Mouse (Mus musculus) hindbrain, postnatal 0 days (tissue): ENCODE data around the gene Lingo2. TPM values are rescaled to one million over a fixed set of nuclear protein-coding genes. Genes with fewer than 3 reads are reported as not detected.
A peak's percentile ranks its signal among the peaks of the same experiment; 100 is the strongest.

Experiments
- ATAC-seq: fragments of 200-750 bp; cut with Nextera tagmentation; 2 replicates; pipeline ENCODE4 v1.8.0; 2017; ENCODE audit warnings: mild to moderate bottlenecking, moderate TSS enrichment, moderate library complexity
- DNase-seq: peaks from one replicate; pipeline ENCODE4 v3.0.0-alpha.2; 2015; ENCODE audit warnings: low spot score
- H3K27ac ChIP-seq: fragments of 300-500 bp; sonication (generic); 2 replicates; pipeline ENCODE4 v1.5.1; 2014; ENCODE audit warnings: mild to moderate bottlenecking
- H3K27me3 ChIP-seq: fragments of 300-500 bp; sonication (generic); 2 replicates; pipeline ENCODE4 v1.6.1; 2014; ENCODE audit warnings: low read length, mixed read lengths; ENCODE audit not compliant: insufficient read depth
- H3K36me3 ChIP-seq: fragments of 300-500 bp; sonication (generic); 2 replicates; pipeline ENCODE4 v1.6.1; 2014; ENCODE audit warnings: low read length, mixed read lengths; ENCODE audit not compliant: insufficient read depth
- H3K4me1 ChIP-seq: fragments of 300-500 bp; sonication (generic); 2 replicates; pipeline ENCODE4 v1.6.1; 2014; ENCODE audit warnings: antibody characterized with exemption, low read length, mixed read lengths; ENCODE audit not compliant: insufficient read depth
- H3K4me2 ChIP-seq: fragments of 300-500 bp; sonication (generic); 2 replicates; pipeline ENCODE4 v1.6.1; 2014; ENCODE audit warnings: low read depth, mild to moderate bottlenecking, low read length, moderate library complexity, mixed read lengths
- H3K4me3 ChIP-seq: fragments of 300-500 bp; sonication (generic); 2 replicates; pipeline ENCODE4 v1.5.1; 2014; ENCODE audit warnings: low read length
- H3K9ac ChIP-seq: fragments of 300-500 bp; sonication (generic); replicated peaks from 2 replicates; pipeline ENCODE4 v1.6.1; 2014; ENCODE audit warnings: mild to moderate bottlenecking, low read length, moderate library complexity, mixed read lengths
- H3K9me3 ChIP-seq: fragments of 300-500 bp; sonication (generic); 2 replicates; pipeline ENCODE4 v1.6.1; 2016; ENCODE audit warnings: low read length, mixed read lengths
- CTCF ChIP-seq: IDR thresholded peaks from 2 replicates; pipeline ENCODE4 v1.5.1; 2016; ENCODE audit warnings: antibody characterized with exemption, control low read depth, low read depth
- WGBS: fragments of 180-500 bp; shearing (Covaris S2); extraction: QIAGEN DNeasy Blood & Tissue Kit; methylation state at CpG from one replicate; pipeline ENCODE4 v1.1.7; 2014; 5-methylcytosine and 5-hydroxymethylcytosine counted together
- polyA plus RNA-seq: library from polyadenylated mRNA; unstranded; fragments of >200 nt; fragmentation: Nextera tagmentation; extraction: Ambion mirVana; gene quantifications from 2 replicates; pipeline ENCODE4 v1.2.1, GENCODE M21; 2015
- total RNA-seq: library from RNA; depleted of rRNA; stranded (reverse); fragments of >200 nt; gene quantifications from 2 replicates; pipeline ENCODE4 v1.2.3, GENCODE M21; 2014

Gene Lingo2
- total and polyA plus RNA-seq, 2 experiments from 2014 or later: 38.4 to 42.8 TPM

GRCm38 (mm10) chr4:35885591-35886542, 1065.7 kb downstream of the Lingo2 start:
- 12% methylated on average over 5 of the region's 5 CpGs for WGBS
- H3K4me2 ChIP-seq: no peak overlapping the region
- H3K36me3 ChIP-seq: no peaks in the 10 kb centered on the region
- DNase-seq: peak; percentile 89
- no peaks in the 10 kb centered on the region; the same call in 1 of the 2 replicates for H3K4me1 ChIP-seq
- no peak overlapping the region for H3K9ac ChIP-seq
- no peak for TF ChIP-seq CTCF
- no peak overlapping the region for H3K4me3 ChIP-seq
- no peak overlapping the region for H3K27ac ChIP-seq
- ATAC-seq: peak; percentile 89
- H3K27me3 ChIP-seq: no peaks in the 10 kb centered on the region
- no peaks in the 10 kb centered on the region for H3K9me3 ChIP-seq

GRCm38 (mm10) chr4:35884946-35885460, 1066.5 kb downstream of the Lingo2 start:
- WGBS: 44% methylated on average over 3 of the region's 3 CpGs
- Histone ChIP-seq H3K9me3 (no peaks in the 10 kb centered on the region), H3K27me3 (no peaks in the 10 kb centered on the region), H3K9ac (no peak overlapping the region), H3K4me1 (no peaks in the 10 kb centered on the region; the same call in 1 of the 2 replicates), H3K36me3 (no peaks in the 10 kb centered on the region), H3K4me2 (no peak overlapping the region), H3K27ac (no peak overlapping the region), H3K4me3 (no peak overlapping the region)
- TF ChIP-seq CTCF: no peak
- DNase-seq: peak; percentile 16
- no peak for ATAC-seq

GRCm38 (mm10) chr4:35846518-35846917, 1105.0 kb downstream of the Lingo2 start:
- Histone ChIP-seq H3K4me3 (no peak overlapping the region), H3K27me3 (no peaks in the 10 kb centered on the region), H3K4me1 (no peaks in the 10 kb centered on the region), H3K36me3 (no peaks in the 10 kb centered on the region), H3K9ac (no peak overlapping the region), H3K4me2 (no peak overlapping the region), H3K9me3 (no peaks in the 10 kb centered on the region), H3K27ac (no peak overlapping the region)
- 59% methylated on average over 1 of the region's 1 CpGs for WGBS
- no peak for TF ChIP-seq CTCF
- ATAC-seq (no peak), DNase-seq (no peak)

- ATAC-seq: peak; percentile 96
- no peaks in the 10 kb centered on the region for H3K9me3 ChIP-seq
- H3K27ac ChIP-seq: peak overlapping the region; percentile 84
- peak overlapping the region; percentile 28 for H3K4me3 ChIP-seq
- H3K27me3 ChIP-seq: no peaks in the 10 kb centered on the region
- peak; percentile 83 for DNase-seq
- peak overlapping the region; percentile 51 for H3K4me2 ChIP-seq
- no peak for TF ChIP-seq CTCF
- H3K4me1 ChIP-seq: no peaks in the 10 kb centered on the region
- 17% methylated on average over 7 of the region's 7 CpGs for WGBS
- no peaks in the 10 kb centered on the region for H3K36me3 ChIP-seq
- H3K9ac ChIP-seq: peak overlapping the region; percentile 41; the same call in 1 of the 2 replicates
Measured at GRCm38 (mm10) chr4:35845140-35845539, 1106.4 kb downstream of the Lingo2 start.

- peak overlapping the region; percentile 84 for H3K27ac ChIP-seq
- H3K9ac ChIP-seq: peak overlapping the region; percentile 41; the same call in 1 of the 2 replicates
- H3K4me2 ChIP-seq: peak overlapping the region; percentile 51
- H3K36me3 ChIP-seq: no peaks in the 10 kb centered on the region
- TF ChIP-seq CTCF: no peak
- DNase-seq (peak; percentile 35), ATAC-seq (no peak; the same call in 1 of the 2 replicates)
- no peaks in the 10 kb centered on the region for H3K4me1 ChIP-seq
- peak overlapping the region; percentile 28 for H3K4me3 ChIP-seq
- WGBS: 24% methylated on average over 6 of the region's 6 CpGs
- H3K27me3 ChIP-seq: no peaks in the 10 kb centered on the region
- H3K9me3 ChIP-seq: no peaks in the 10 kb centered on the region
Measured at GRCm38 (mm10) chr4:35844518-35844917, 1107.0 kb downstream of the Lingo2 start.

- Histone ChIP-seq H3K4me3 (no peak overlapping the region), H3K4me1 (no peaks in the 10 kb centered on the region), H3K4me2 (no peak overlapping the region), H3K27ac (no peak overlapping the region), H3K9ac (no peak overlapping the region), H3K9me3 (no peaks in the 10 kb centered on the region), H3K36me3 (no peaks in the 10 kb centered on the region), H3K27me3 (no peaks in the 10 kb centered on the region)
- WGBS: 65% methylated on average over 7 of the region's 7 CpGs
- ATAC-seq (no peak), DNase-seq (no peak)
- TF ChIP-seq CTCF: no peak
Measured at GRCm38 (mm10) chr4:35823322-35823870, 1128.2 kb downstream of the Lingo2 start.
